Mouse (Mus musculus) neural tube, embryonic 13.5 days (tissue): ENCODE data around the gene Rpl10-ps3. TPM values are rescaled to one million over a fixed set of nuclear protein-coding genes. Genes with fewer than 3 reads are reported as not detected.

Source experiments
- ATAC-seq: fragments of 200-750 bp; cut with Nextera tagmentation; 2 replicates; pipeline ENCODE4 v1.8.0; 2017; ENCODE audit warnings: low read depth, mild to moderate bottlenecking, moderate TSS enrichment, moderate library complexity
- H3K27ac ChIP-seq: fragments of 300-500 bp; sonication (generic); replicated peaks from 2 replicates; pipeline ENCODE4 v1.5.1; 2015; ENCODE audit warnings: moderate library complexity, mild to moderate bottlenecking, inconsistent platforms
- H3K27me3 ChIP-seq: fragments of 300-500 bp; sonication (generic); 2 replicates; pipeline ENCODE4 v1.6.1; 2015; ENCODE audit warnings: mild to moderate bottlenecking, inconsistent platforms
- H3K36me3 ChIP-seq: fragments of 300-500 bp; sonication (generic); 2 replicates; pipeline ENCODE4 v1.6.1; 2015; ENCODE audit warnings: mild to moderate bottlenecking, inconsistent platforms
- H3K4me1 ChIP-seq: fragments of 300-500 bp; sonication (generic); replicated peaks from 2 replicates; pipeline ENCODE4 v1.6.1; 2015; ENCODE audit warnings: inconsistent platforms
- H3K4me2 ChIP-seq: fragments of 300-500 bp; sonication (generic); 2 replicates; pipeline ENCODE4 v1.6.1; 2015; ENCODE audit warnings: inconsistent platforms, mild to moderate bottlenecking, moderate library complexity
- H3K4me3 ChIP-seq: fragments of 300-500 bp; sonication (generic); 2 replicates; pipeline ENCODE4 v1.5.1; 2015; ENCODE audit warnings: mild to moderate bottlenecking, inconsistent platforms
- H3K9ac ChIP-seq: fragments of 300-500 bp; sonication (generic); 2 replicates; pipeline ENCODE4 v1.6.1; 2015; ENCODE audit warnings: moderate library complexity, mild to moderate bottlenecking, inconsistent platforms
- H3K9me3 ChIP-seq: fragments of 300-500 bp; sonication (generic); 2 replicates; pipeline ENCODE4 v1.6.1; 2016; ENCODE audit warnings: inconsistent platforms
- WGBS: fragments of 180-500 bp; shearing (Covaris S2); methylation state at CpG from one replicate; pipeline ENCODE4 v1.1.7; 2015; 5-methylcytosine and 5-hydroxymethylcytosine counted together
- polyA plus RNA-seq: library from polyadenylated mRNA; unstranded; fragments of >200 nt; fragmentation: Nextera tagmentation; extraction: Ambion mirVana; gene quantifications from 2 replicates; pipeline ENCODE4 v1.2.1, GENCODE M21; 2015

Rpl10-ps3 gene
- polyA plus RNA-seq, 1 experiment from 2014 or later = 167 TPM

DNA sequence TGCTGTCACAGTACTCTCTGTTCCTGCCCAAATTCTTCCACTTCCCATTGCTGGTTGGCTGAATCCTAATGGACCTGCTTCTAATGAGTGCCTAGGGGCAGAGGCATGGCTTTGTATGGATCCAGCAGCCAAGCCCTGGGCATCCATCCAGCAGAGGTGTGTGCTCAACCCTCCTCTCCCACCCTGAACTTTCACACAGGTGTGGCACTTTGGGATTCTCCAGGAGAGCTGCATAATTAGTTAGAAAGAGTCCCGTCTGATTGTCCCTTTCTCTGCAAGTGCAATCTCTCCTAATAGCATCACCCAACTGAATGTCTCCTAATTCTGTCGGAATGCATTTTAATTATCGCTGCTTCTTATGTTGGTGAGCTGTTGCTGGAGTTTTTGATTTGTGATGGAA lies 4.4 kb upstream of the Rpl10-ps3 start:
- Histone ChIP-seq H3K36me3 (no peaks in the 10 kb centered on the region), H3K27me3 (no peaks in the 10 kb centered on the region), H3K9me3 (no peaks in the 10 kb centered on the region), H3K27ac (no peak overlapping the region), H3K9ac (no peak overlapping the region), H3K4me3 (no peak overlapping the region), H3K4me2 (no peak overlapping the region), H3K4me1 (no peaks in the 10 kb centered on the region; the same call in 1 of the 2 replicates)
- 73% methylated on average over 3 of the region's 3 CpGs for WGBS
- ATAC-seq = no peak

DNA sequence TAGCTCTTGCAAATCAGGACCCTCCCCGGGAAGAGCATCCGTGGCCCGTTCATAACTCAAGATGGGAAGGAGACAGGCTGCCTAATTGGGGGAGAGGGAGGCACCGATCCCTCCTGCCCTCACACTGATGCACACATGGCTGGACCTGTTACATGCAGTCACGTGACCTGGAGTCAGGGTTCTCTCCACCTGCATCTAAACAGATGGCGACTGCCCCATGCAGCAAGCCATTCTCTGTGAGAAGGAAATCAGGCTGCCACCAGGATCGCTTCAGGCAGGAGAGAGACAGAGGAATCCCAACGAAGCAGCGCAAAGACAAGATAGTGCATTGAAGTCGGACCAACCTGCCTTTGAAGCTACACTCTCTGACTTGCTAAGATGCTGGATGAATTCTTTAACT lies 3.5 kb upstream of the Rpl10-ps3 start:
- Histone ChIP-seq H3K4me2 (no peak overlapping the region), H3K27ac (no peak overlapping the region), H3K36me3 (no peaks in the 10 kb centered on the region), H3K4me3 (no peak overlapping the region), H3K27me3 (no peaks in the 10 kb centered on the region), H3K4me1 (no peaks in the 10 kb centered on the region; the same call in 1 of the 2 replicates), H3K9me3 (no peaks in the 10 kb centered on the region), H3K9ac (no peak overlapping the region)
- 73% methylated on average over 10 of the region's 10 CpGs for WGBS
- no peak for ATAC-seq

DNA sequence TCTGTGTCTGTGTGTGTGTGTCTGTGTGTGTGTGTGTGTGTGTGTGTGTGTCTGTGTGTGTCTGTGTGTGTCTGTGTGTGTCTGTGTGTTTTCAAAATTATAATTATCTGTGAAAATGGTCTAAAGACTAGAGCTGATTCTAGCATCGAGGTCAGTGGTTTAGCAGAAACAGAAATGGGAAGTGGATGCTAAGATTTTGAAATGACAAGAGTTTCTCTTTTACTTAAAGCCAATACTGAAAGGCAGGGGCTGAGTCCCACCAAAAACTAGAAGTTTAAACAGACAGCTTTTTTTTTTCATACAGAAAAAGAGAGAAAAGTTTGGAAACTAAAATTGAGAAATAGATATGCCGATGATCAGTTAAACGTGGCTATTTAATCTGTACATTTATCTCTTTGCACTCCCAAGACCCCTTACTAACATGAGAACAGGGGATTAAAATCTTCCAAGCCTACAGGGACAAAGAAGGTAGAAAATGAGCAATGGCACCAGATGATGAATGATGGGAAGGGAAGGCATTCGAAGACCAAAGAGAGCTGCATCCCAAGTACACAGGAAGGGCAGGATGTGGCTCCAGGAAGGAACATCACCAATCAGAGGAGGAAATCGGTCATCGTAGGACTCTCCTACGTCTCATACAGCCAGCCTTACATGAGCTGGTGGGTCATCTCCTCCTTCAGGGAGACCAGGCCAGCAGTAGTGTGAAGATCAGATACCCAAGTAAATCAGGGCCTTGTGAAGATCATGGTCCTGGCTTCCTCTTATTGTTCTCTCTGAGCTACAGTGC lies 9.0 kb downstream of the Rpl10-ps3 start:
- 85% methylated on average over 7 of the region's 7 CpGs for WGBS
- H3K9ac ChIP-seq = no peak overlapping the region

DNA sequence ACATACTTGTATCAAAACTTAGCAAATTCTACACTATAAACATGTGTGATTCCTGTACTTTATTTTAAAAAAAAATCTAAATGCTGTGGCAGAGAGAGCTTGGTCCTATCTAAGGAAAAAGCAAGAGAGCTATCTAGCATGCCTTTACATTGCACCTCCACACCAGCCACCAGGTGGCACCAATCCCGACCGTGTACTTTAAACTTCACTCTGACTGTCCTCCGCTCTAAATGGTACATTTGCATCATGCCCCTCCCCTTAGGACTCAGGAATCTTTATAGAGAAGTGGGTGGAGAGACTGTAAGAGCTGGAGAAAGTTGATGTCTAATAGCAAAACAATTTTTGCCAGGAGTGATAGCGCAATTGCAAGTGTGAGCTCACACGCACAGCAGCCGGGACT lies 11.4 kb downstream of the Rpl10-ps3 start:
- no peaks in the 10 kb centered on the region for H3K36me3 ChIP-seq
- H3K9me3 ChIP-seq = no peaks in the 10 kb centered on the region
- H3K4me1 ChIP-seq = no peaks in the 10 kb centered on the region
- H3K4me3 ChIP-seq = no peak overlapping the region
- H3K4me2 ChIP-seq = no peak overlapping the region
- no peak overlapping the region for H3K27ac ChIP-seq
- no peak overlapping the region for H3K9ac ChIP-seq
- 37% methylated on average over 6 of the region's 6 CpGs for WGBS
- no peaks in the 10 kb centered on the region for H3K27me3 ChIP-seq
- 0 out of 2 replicates have a peak, but pooled peaks have one; percentile 32 for ATAC-seq

More for the DNA sequence above, 9.0 kb downstream of the Rpl10-ps3 start:
- Histone ChIP-seq H3K36me3 (no peaks in the 10 kb centered on the region), H3K4me3 (no peak overlapping the region), H3K4me1 (no peaks in the 10 kb centered on the region), H3K27ac (no peak overlapping the region), H3K4me2 (no peak overlapping the region), H3K9me3 (no peaks in the 10 kb centered on the region), H3K27me3 (no peaks in the 10 kb centered on the region)
- ATAC-seq = no peak

DNA sequence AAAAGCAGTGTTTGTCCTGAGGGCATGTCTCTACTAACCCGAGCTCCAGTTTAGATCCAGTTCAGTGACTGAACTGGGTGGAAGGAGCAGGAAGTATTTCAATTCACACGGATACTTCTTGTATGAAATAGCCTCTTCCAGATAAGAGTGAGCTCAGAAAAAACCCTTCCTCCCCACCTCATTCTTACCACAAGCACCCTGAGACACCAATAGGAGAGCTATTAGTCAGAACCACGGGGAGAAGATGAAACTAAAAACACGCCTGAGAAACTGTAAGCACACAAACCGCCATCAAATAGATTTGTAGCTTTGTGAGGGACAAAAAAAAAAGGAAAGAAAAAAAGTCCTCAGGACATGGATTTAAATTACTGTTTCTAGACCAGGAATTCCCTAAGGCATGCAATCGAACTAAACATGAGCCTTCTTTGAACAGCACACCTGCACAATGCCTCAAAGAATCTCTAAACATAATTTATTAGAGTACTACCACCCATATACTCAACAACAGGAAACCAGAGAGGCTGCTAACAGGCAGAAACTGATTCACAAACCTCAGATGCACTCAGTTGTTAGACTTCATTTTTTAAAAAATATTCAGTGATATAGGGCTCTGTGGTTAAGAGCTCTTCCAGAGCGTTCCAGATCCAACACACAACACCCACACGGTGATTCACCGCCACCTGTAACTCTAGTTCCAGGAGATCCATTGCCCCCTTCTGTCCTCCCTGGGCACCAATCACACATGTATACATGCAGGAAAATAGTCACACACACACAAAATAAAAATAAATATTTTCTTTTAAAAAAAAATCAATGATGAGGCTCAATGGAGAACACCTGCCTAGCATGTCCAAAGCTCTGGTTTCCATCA lies 20.2 kb downstream of the Rpl10-ps3 start:
- H3K9me3 ChIP-seq = peaks cover 8% of the 10 kb centered on the region
- no peak overlapping the region for H3K9ac ChIP-seq
- H3K27me3 ChIP-seq = no peaks in the 10 kb centered on the region
- WGBS = 81% methylated on average over 9 of the region's 9 CpGs
- H3K4me1 ChIP-seq = no peaks in the 10 kb centered on the region
- H3K27ac ChIP-seq = no peak overlapping the region
- H3K36me3 ChIP-seq = no peaks in the 10 kb centered on the region
- ATAC-seq = no peak
- no peak overlapping the region for H3K4me3 ChIP-seq
- no peak overlapping the region for H3K4me2 ChIP-seq

DNA sequence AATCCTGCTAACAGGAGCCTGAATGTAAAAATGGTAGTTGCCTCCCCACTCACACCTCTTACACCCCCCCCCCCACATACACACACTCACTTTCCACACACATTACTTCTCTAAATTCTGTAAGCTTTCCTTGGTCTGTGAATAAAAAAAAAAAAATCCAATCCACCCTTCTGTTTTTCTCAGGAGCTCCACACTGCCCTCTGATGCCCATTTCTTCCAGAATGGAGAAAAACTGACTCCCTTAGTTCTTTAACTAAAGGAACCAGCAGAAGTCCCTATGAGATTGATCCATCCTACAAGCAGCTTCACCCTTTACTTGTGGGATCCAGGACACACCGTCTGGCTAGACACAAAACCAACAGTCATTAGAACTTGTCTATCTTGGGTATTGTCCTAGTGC lies 24.0 kb downstream of the Rpl10-ps3 start:
- H3K4me3 ChIP-seq = no peak overlapping the region
- peaks cover 8% of the 10 kb centered on the region; the same call in 1 of the 2 replicates for H3K4me1 ChIP-seq
- H3K27me3 ChIP-seq = no peaks in the 10 kb centered on the region
- 39% methylated on average over 1 of the region's 1 CpGs for WGBS
- no peak overlapping the region for H3K9ac ChIP-seq
- no peak overlapping the region for H3K27ac ChIP-seq
- no peak overlapping the region for H3K4me2 ChIP-seq
- H3K36me3 ChIP-seq = no peaks in the 10 kb centered on the region
- no peak for ATAC-seq
- peaks cover 6% of the 10 kb centered on the region for H3K9me3 ChIP-seq

DNA sequence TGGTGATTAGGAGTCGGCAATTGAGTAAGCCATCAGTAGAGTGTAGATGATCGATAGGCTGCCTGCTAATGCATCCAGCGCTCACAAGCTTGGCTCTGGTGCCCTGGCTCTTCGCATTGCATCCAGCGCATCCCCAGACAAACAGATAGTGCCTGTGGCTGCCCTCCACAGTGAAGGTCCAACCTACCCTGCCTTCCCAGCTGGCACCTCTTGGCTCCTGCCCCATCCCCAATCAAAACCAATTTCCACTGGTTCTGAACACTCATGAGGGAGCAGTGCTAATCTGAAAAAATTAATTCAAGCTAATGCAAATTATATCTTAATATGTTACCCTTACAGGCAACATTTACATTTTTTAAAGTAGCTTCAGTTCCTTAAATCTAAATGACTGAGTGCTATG lies 25.3 kb downstream of the Rpl10-ps3 start:
- Histone ChIP-seq H3K27ac (no peak overlapping the region), H3K4me3 (no peak overlapping the region), H3K9ac (no peak overlapping the region), H3K4me2 (no peak overlapping the region), H3K36me3 (no peaks in the 10 kb centered on the region), H3K27me3 (no peaks in the 10 kb centered on the region), H3K4me1 (peaks cover 8% of the 10 kb centered on the region; the same call in 1 of the 2 replicates), H3K9me3 (peaks cover 3% of the 10 kb centered on the region)
- ATAC-seq = no peak
- 95% methylated on average over 5 of the region's 5 CpGs for WGBS

DNA sequence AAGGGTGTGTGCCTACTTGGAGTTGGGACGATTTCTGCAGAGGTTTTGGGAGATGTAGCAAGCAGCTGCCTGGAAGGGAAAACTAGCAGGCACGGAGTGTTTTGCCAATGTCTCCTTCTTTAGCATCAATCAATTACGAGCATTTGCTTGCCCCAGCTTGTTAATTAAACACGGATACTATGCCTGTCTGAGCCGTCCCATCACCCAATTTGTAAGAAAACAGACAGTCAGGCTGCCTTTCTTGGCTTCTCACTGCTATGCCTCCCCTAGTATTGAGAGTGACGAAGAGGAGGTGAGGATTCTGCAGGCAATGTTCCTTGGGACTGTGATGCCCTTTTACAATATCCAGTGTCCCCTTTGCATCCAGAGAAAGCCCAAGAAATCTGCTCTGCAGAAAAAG lies 27.5 kb downstream of the Rpl10-ps3 start:
- ATAC-seq = no peak
- no peak overlapping the region for H3K9ac ChIP-seq
- no peaks in the 10 kb centered on the region for H3K27me3 ChIP-seq
- H3K4me3 ChIP-seq = no peak overlapping the region
- no peaks in the 10 kb centered on the region for H3K9me3 ChIP-seq
- WGBS = 80% methylated on average over 6 of the region's 6 CpGs
- no peak overlapping the region for H3K27ac ChIP-seq
- H3K36me3 ChIP-seq = no peaks in the 10 kb centered on the region
- no peak overlapping the region for H3K4me2 ChIP-seq
- peaks cover 14% of the 10 kb centered on the region; the same call in 1 of the 2 replicates for H3K4me1 ChIP-seq

DNA sequence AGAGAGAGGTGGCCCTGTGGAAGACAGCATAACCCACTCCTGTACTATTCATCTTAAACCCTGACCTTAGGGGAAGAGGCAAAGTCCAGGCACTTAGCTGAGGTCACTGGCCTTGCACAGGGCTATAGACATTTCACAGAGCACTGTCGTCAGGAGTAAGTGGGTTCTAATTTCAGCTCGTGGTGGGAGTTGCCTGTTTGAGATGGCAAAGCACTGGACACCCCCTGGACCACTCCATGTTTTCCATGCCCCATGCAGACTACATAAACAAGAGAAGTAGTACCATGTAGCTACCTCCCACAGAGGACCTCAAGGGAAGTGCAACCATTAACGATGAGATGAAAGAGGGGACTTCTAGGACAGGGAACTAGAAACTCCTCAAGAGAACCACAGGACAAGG lies 29.1 kb downstream of the Rpl10-ps3 start:
- ATAC-seq = no peak
- Histone ChIP-seq H3K9ac (no peak overlapping the region), H3K27me3 (no peaks in the 10 kb centered on the region), H3K4me1 (peaks cover 25% of the 10 kb centered on the region), H3K4me3 (no peak overlapping the region), H3K27ac (no peak overlapping the region), H3K9me3 (no peaks in the 10 kb centered on the region), H3K4me2 (no peak overlapping the region), H3K36me3 (no peaks in the 10 kb centered on the region)
- 48% methylated on average over 3 of the region's 3 CpGs for WGBS

DNA sequence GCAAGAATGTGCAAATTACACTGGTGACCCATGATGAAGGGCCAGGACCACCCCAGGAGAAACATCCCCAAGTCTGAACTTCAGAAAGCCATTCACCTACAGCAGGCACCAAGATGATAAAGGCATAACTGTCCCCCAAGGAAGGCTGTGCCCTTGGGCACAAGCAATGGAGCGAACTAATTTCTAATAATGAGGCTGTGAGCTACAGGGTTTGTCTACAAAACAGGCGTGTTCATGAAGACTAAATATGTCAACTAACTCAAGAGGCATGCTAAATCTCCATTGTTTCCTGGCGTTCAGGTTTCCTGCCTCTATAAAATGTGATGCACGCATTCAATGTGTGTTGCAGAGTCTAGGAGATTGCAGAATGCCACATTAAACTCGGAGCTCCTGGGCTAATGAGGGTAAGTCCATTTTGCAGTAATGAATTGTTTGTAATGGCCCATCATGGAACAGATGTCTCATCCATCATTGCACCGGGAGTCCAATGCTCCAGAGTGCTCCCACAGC lies 33.7 kb downstream of the Rpl10-ps3 start:
- Histone ChIP-seq H3K36me3 (no peaks in the 10 kb centered on the region), H3K4me1 (peaks cover 32% of the 10 kb centered on the region), H3K27me3 (no peaks in the 10 kb centered on the region), H3K9me3 (no peaks in the 10 kb centered on the region), H3K27ac (peak overlapping the region; percentile 11; the same call in 1 of the 2 replicates), H3K4me2 (no peak overlapping the region), H3K4me3 (no peak overlapping the region), H3K9ac (no peak overlapping the region)
- 23% methylated on average over 6 of the region's 6 CpGs for WGBS
- peak; percentile 74 for ATAC-seq

DNA sequence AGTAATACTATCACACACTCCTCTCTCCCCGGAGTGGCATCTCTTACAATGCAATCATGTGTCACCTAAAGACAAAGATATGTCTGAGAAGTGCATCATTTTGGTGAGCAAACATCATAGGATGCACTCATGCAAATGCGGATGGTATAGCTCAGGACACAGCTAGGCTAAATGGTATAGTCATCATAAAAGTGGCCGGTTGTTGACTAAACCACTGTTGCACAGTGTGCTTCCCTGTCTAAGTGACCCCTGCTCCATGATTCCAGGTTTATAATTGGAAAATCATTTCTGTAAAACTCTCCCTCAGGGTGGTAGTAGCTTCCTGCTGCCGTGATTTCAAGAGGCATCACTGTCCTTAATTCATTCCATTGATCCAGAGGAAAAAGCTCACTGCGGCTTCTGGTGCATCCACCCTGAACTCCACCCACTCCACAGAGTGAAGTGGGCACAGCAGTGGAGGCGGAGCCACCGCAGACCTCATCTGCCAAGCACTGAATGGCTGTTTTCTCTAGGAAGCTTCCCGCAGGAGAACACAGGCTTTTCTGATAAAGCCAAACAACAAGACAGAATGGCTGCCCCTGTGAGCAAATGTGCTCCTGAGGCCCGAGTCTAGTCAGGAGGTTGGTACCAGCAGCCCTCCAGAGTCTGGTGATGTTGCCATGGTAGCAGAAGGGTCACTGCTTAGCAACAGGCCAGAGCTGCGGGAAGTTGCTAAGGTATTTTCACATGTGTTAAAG lies 38.9 kb downstream of the Rpl10-ps3 start:
- Histone ChIP-seq H3K4me1 (peaks cover 41% of the 10 kb centered on the region), H3K4me2 (peak overlapping the region; percentile 31), H3K27me3 (no peaks in the 10 kb centered on the region; the same call in 1 of the 2 replicates), H3K9me3 (no peaks in the 10 kb centered on the region), H3K36me3 (no peaks in the 10 kb centered on the region), H3K9ac (peak overlapping the region; percentile 41; the same call in 1 of the 2 replicates), H3K4me3 (no peak overlapping the region), H3K27ac (peak overlapping the region; percentile 86)
- 35% methylated on average over 10 of the region's 10 CpGs for WGBS
- peak; percentile 92 for ATAC-seq
